Mouse (Mus musculus) kidney, embryonic 15.5 days (tissue): ENCODE data around the gene Arrb1. TPM values are rescaled to one million over a fixed set of nuclear protein-coding genes. Genes with fewer than 3 reads are reported as not detected.
A peak's percentile ranks its signal among the peaks of the same experiment; 100 is the strongest.

Source experiments
- ATAC-seq: fragments of 200-750 bp; cut with Nextera tagmentation; replicated peaks from 2 replicates; pipeline ENCODE4 v1.8.0; 2017; ENCODE audit warnings: moderate TSS enrichment; ENCODE audit not compliant: low FRiP score
- H3K27ac ChIP-seq: fragments of 300-500 bp; sonication (generic); 2 replicates; pipeline ENCODE4 v1.5.1; 2015; ENCODE audit warnings: mild to moderate bottlenecking, inconsistent platforms
- H3K27me3 ChIP-seq: fragments of 300-500 bp; sonication (generic); 2 replicates; pipeline ENCODE4 v1.6.1; 2015; ENCODE audit warnings: inconsistent platforms
- H3K36me3 ChIP-seq: fragments of 300-500 bp; sonication (generic); 2 replicates; pipeline ENCODE4 v1.6.1; 2015; ENCODE audit warnings: inconsistent platforms
- H3K4me1 ChIP-seq: fragments of 300-500 bp; sonication (generic); 2 replicates; pipeline ENCODE4 v1.6.1; 2015; ENCODE audit warnings: inconsistent platforms
- H3K4me2 ChIP-seq: fragments of 300-500 bp; sonication (generic); 2 replicates; pipeline ENCODE4 v1.6.1; 2015; ENCODE audit warnings: moderate library complexity, mild to moderate bottlenecking, inconsistent platforms
- H3K4me3 ChIP-seq: fragments of 300-500 bp; sonication (generic); replicated peaks from 2 replicates; pipeline ENCODE4 v1.5.1; 2015; ENCODE audit warnings: mild to moderate bottlenecking, inconsistent platforms
- H3K9ac ChIP-seq: fragments of 300-500 bp; sonication (generic); 2 replicates; pipeline ENCODE4 v1.6.1; 2015; ENCODE audit warnings: mild to moderate bottlenecking, inconsistent platforms
- H3K9me3 ChIP-seq: fragments of 300-500 bp; sonication (generic); replicated peaks from 2 replicates; pipeline ENCODE4 v1.6.1; 2016; ENCODE audit warnings: inconsistent platforms
- WGBS: fragments of 180-500 bp; shearing (Covaris S2); methylation state at CpG from one replicate; pipeline ENCODE4 v1.1.7; 2015; ENCODE audit warnings: mixed read lengths; 5-methylcytosine and 5-hydroxymethylcytosine counted together
- polyA plus RNA-seq: library from polyadenylated mRNA; unstranded; fragments of >200 nt; fragmentation: Nextera tagmentation; extraction: Ambion mirVana; gene quantifications from 2 replicates; pipeline ENCODE4 v1.2.1, GENCODE M21; 2015

Gene Arrb1
- polyA plus RNA-seq, 1 experiment from 2014 or later: 11.7 TPM

DNA sequence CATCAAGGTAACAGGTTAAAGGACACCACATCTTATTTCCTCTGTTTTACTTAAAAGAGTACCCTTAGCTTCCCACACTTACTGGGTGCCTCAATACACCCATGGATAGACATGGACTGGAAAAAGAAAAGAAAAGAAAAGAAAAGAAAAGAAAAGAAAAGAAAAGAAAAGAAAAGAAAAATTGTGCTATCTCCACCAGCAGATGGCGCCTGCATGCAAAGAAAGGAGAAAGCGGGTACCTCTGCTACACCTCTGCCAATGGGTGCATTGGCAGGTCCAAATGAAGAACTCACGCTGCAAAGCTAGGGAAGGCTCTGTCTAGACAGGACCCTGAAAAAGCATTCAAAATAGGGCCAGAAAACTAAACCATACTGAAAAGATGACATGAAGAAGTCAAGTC is 83.6 kb downstream of the Arrb1 start:
- ATAC-seq: no peak
- Histone ChIP-seq H3K9ac (no peak overlapping the region), H3K9me3 (no peaks in the 10 kb centered on the region), H3K36me3 (no peaks in the 10 kb centered on the region), H3K4me2 (no peak overlapping the region), H3K27me3 (peaks cover 20% of the 10 kb centered on the region), H3K4me3 (no peak overlapping the region), H3K4me1 (peaks cover 14% of the 10 kb centered on the region), H3K27ac (no peak overlapping the region)
- 7% methylated on average over 3 of the region's 3 CpGs for WGBS

DNA sequence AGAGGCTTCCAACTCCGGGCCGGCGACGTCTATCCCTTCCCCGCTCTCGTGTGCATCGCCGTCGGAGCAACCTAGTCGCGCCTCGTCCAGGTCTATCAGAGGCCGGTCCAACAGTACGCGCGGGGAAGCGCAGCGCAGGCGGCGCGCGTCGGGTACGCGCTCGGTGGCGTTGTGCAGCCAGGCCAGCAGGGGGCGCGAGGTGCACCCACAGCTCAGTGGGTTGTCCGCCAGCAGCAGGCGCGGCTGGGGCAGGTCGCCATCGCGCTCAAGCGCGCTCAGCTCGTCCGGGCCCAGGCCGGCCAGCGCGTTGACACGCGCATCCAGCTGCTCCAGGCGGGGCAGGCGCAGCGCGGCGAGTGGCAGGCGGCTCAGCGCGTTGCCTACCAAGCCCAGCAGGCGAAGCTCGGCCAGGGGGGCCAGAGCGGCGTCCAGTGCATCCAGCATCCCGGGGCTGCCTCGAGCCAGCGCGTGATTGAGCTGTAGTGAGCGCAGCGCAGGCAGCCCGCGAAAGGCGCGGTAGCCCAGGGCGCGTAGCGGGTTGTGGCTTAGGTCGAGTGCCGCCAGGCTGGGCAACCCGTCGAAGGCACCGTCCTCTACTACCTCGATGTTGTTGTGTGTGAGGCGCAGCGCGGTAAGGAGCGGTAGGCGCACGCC is 90.6 kb downstream of the Arrb1 start:
- peak overlapping the region; percentile 50; the same call in 1 of the 2 replicates for H3K9ac ChIP-seq
- H3K36me3 ChIP-seq: no peaks in the 10 kb centered on the region
- ATAC-seq: peak; percentile 81
- under 1% methylated on average over 81 of the region's 81 CpGs for WGBS
- H3K27ac ChIP-seq: no peak overlapping the region
- H3K4me3 ChIP-seq: peak overlapping the region; percentile 54
- H3K4me2 ChIP-seq: peak overlapping the region; percentile 99
- H3K4me1 ChIP-seq: peaks cover 38% of the 10 kb centered on the region
- peaks cover 85% of the 10 kb centered on the region for H3K27me3 ChIP-seq
- H3K9me3 ChIP-seq: no peaks in the 10 kb centered on the region

DNA sequence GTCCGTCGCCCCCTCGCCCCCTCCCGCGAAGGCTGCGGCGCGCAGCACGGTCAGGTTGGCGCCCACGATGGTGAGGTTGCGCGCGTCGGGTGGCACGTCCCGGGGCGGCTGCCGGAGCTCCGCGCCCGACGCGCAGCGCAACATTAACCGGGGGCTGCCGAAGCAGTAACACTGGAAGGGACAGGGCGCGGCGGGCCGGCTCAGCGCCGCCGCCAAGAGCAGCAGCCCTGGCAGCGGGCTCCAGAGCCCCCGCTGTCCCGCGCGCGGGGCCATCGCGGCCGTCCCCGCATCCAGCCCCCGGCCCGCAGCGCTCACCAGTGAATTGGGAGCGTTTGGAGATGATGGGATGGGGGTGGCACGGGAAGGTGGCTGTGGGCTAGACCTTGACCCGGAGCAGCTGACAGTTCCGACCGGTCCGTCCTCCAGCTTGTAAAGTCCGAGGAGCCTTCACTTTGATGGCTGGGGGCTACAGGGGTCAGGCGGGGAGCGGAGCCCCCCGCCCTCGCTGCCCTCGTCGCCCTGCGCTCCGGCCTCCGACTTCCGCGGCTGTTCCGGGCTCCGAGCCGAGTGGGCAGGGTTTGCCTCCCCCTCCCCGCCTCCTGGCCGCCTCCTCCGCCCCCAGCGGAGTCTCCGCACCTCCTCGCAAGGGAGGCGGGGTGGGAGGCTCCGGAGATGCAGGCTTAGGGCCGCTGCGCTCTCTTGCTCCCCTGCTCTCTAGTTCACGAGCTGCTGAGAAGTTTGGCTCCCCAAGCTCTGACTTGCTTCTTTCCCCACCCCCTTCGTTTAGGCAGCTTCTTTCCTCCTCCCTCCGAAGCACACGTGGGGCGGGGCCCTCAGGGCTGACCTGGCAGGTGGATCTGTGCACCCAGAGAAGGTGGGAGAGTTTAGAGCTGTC is 91.4 kb downstream of the Arrb1 start, which contains the start of gene Tpbgl:
Gene Tpbgl (minus strand): TSS at position 728 of the 895 bp plus-strand sequence.
- Histone ChIP-seq H3K36me3 (no peaks in the 10 kb centered on the region), H3K4me3 (peak within 1 kb of the TSS; percentile 54), H3K4me2 (peak within 1 kb of the TSS; percentile 99), H3K9ac (peak within 1 kb of the TSS; percentile 50; the same call in 1 of the 2 replicates), H3K9me3 (no peaks in the 10 kb centered on the region), H3K27me3 (peaks cover 91% of the 10 kb centered on the region), H3K27ac (no peak within 1 kb of the TSS), H3K4me1 (peaks cover 33% of the 10 kb centered on the region)
- under 1% methylated on average over 80 of the region's 83 CpGs for WGBS
- peak; percentile 59 for ATAC-seq

DNA sequence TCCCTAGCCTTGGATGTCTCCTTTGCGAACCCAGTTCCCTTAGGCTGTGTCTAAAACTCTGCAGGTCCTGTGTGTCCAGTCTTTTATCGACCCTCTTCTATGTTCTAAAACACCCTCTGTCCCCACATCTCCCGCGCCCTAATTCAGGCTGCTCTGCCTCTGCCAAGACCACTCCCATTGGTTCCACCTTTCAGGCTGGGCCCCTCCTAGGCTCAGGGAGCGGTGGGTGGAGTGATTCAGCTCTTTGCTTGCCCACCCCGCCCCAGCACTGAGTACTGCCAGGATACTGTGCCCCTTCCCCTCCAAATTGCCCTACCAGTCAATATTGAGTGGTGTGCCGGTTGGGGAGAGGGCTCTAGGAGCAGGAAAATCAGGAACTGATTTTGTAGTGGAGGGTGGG is 92.1 kb downstream of the Arrb1 start:
- H3K9me3 ChIP-seq: no peaks in the 10 kb centered on the region
- ATAC-seq: no peak
- peaks cover 93% of the 10 kb centered on the region for H3K27me3 ChIP-seq
- H3K4me1 ChIP-seq: peaks cover 27% of the 10 kb centered on the region
- 7% methylated on average over 7 of the region's 7 CpGs for WGBS
- H3K36me3 ChIP-seq: no peaks in the 10 kb centered on the region
- H3K27ac ChIP-seq: no peak overlapping the region
- peak overlapping the region; percentile 54; the same call in 1 of the 2 replicates for H3K4me3 ChIP-seq
- H3K9ac ChIP-seq: no peak overlapping the region
- peak overlapping the region; percentile 99 for H3K4me2 ChIP-seq

DNA sequence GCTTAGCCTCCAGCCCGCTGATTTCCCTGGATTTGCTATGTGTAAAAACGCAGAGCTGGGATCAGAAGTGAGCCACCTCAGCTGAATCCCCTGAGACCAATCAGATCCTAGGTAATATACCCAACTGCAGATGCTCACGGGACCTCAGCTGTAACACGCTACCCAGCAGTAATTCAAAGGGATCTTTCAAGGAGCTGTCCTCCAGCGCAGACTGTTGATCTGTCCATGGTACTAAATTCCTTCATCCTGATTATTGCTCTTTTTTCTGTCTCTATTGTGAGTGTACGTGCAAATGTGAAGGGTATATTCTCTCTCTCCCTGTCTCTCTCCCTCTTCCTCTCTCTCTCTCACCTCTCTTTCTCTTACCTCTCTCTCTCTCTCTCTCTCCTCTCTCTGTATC is 97.0 kb downstream of the Arrb1 start:
- Histone ChIP-seq H3K9me3 (no peaks in the 10 kb centered on the region), H3K4me3 (no peak overlapping the region), H3K4me1 (peaks cover 3% of the 10 kb centered on the region), H3K4me2 (no peak overlapping the region), H3K27ac (no peak overlapping the region), H3K27me3 (peaks cover 45% of the 10 kb centered on the region), H3K9ac (no peak overlapping the region), H3K36me3 (no peaks in the 10 kb centered on the region)
- 10% methylated on average over 6 of the region's 6 CpGs for WGBS
- ATAC-seq: no peak

GRCm38 (mm10) chr7:99633966-99634665 is 98.8 kb downstream of the Arrb1 start:
- H3K4me1 ChIP-seq: no peaks in the 10 kb centered on the region
- no peak overlapping the region for H3K4me2 ChIP-seq
- H3K36me3 ChIP-seq: no peaks in the 10 kb centered on the region
- H3K9ac ChIP-seq: no peak overlapping the region
- ATAC-seq: no peak
- H3K9me3 ChIP-seq: no peaks in the 10 kb centered on the region
- WGBS: 72% methylated on average over 8 of the region's 8 CpGs
- H3K27me3 ChIP-seq: peaks cover 27% of the 10 kb centered on the region
- no peak overlapping the region for H3K4me3 ChIP-seq
- H3K27ac ChIP-seq: no peak overlapping the region

- no peaks in the 10 kb centered on the region for H3K27me3 ChIP-seq
- no peak overlapping the region for H3K4me3 ChIP-seq
- no peak overlapping the region for H3K4me2 ChIP-seq
- 28% methylated on average over 4 of the region's 4 CpGs for WGBS
- no peak overlapping the region for H3K9ac ChIP-seq
- H3K27ac ChIP-seq: no peak overlapping the region
- no peaks in the 10 kb centered on the region for H3K9me3 ChIP-seq
- no peak for ATAC-seq
- no peaks in the 10 kb centered on the region for H3K4me1 ChIP-seq
- no peaks in the 10 kb centered on the region for H3K36me3 ChIP-seq
Observed at GRCm38 (mm10) chr7:99641245-99641644, 106.0 kb downstream of the Arrb1 start.

GRCm38 (mm10) chr7:99642078-99642477 is 106.8 kb downstream of the Arrb1 start:
- 65% methylated on average over 3 of the region's 3 CpGs for WGBS
- Histone ChIP-seq H3K4me2 (no peak overlapping the region), H3K4me3 (no peak overlapping the region), H3K9ac (no peak overlapping the region), H3K27ac (no peak overlapping the region), H3K4me1 (no peaks in the 10 kb centered on the region), H3K36me3 (no peaks in the 10 kb centered on the region), H3K27me3 (no peaks in the 10 kb centered on the region), H3K9me3 (no peaks in the 10 kb centered on the region)
- no peak for ATAC-seq

GRCm38 (mm10) chr7:99644701-99645100 is 109.4 kb downstream of the Arrb1 start:
- Histone ChIP-seq H3K27me3 (no peaks in the 10 kb centered on the region), H3K36me3 (no peaks in the 10 kb centered on the region), H3K4me2 (no peak overlapping the region), H3K27ac (no peak overlapping the region), H3K4me3 (no peak overlapping the region), H3K9me3 (no peaks in the 10 kb centered on the region), H3K9ac (no peak overlapping the region), H3K4me1 (no peaks in the 10 kb centered on the region)
- WGBS: 75% methylated on average over 7 of the region's 7 CpGs
- ATAC-seq: no peak

DNA sequence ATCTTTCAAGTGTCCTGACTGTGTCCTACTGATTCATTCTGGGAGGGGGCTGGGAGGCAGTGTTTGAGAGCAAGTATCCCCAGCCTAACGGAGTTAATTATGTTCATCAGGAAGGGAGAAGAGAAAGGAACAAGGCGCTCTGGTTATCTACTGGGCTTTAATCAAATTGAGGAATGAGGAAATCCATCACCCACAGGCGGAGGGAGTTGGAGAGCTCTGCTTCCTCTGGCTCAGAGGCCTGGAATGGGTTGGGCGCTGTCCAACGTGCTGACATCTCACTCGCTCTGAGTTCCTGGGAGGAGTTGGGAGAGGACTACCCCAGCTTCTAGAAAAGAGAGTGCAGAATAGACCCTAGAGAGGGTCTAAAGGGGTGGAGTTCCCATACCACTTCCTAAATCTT is 113.4 kb downstream of the Arrb1 start:
- no peak overlapping the region for H3K4me3 ChIP-seq
- H3K27ac ChIP-seq: no peak overlapping the region
- no peaks in the 10 kb centered on the region for H3K27me3 ChIP-seq
- no peaks in the 10 kb centered on the region for H3K36me3 ChIP-seq
- no peak overlapping the region for H3K9ac ChIP-seq
- ATAC-seq: no peak
- H3K4me1 ChIP-seq: no peaks in the 10 kb centered on the region
- 3% methylated on average over 6 of the region's 6 CpGs for WGBS
- H3K4me2 ChIP-seq: no peak overlapping the region
- H3K9me3 ChIP-seq: no peaks in the 10 kb centered on the region

- H3K27ac ChIP-seq: no peak overlapping the region
Observed at GRCm38 (mm10) chr7:99649585-99649984, 114.3 kb downstream of the Arrb1 start.

DNA sequence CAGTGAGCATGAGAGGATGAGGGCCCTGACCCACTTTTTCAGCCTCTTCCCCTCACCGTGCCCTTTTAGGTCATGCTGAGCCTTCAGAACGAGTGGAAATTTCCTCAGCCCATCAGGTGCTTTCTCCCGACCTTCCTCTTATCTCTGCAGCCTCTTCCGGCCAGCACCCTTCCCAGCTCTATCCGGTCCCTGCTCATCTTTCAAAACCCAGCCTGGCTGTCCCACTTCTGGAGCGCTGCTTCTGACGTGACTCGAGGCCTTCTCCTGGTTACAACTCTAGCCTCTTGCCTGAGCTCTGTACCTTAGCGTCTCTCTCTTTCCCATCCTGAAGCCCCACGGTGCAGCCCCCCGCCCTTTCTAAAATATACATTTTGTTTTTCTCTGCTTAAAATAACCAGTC is 119.0 kb downstream of the Arrb1 start:
- Histone ChIP-seq H3K9ac (no peak overlapping the region), H3K4me2 (no peak overlapping the region), H3K36me3 (no peaks in the 10 kb centered on the region), H3K27me3 (no peaks in the 10 kb centered on the region), H3K4me1 (no peaks in the 10 kb centered on the region), H3K9me3 (no peaks in the 10 kb centered on the region), H3K4me3 (no peak overlapping the region), H3K27ac (no peak overlapping the region)
- WGBS: 77% methylated on average over 11 of the region's 11 CpGs
- no peak for ATAC-seq

More at GRCm38 (mm10) chr7:99649585-99649984, 114.3 kb downstream of the Arrb1 start:
- ATAC-seq: no peak
- Histone ChIP-seq H3K4me1 (no peaks in the 10 kb centered on the region), H3K9ac (no peak overlapping the region), H3K9me3 (no peaks in the 10 kb centered on the region), H3K36me3 (no peaks in the 10 kb centered on the region), H3K4me2 (no peak overlapping the region), H3K4me3 (no peak overlapping the region), H3K27me3 (no peaks in the 10 kb centered on the region)
- 64% methylated on average over 4 of the region's 4 CpGs for WGBS
